Mouse (Mus musculus) ES-E14 (cell line): Measurements from ENCODE around the gene Scel. TPM values are rescaled to one million over a fixed set of nuclear protein-coding genes. Genes with fewer than 3 reads are reported as not detected.

Experiments used
- DNase-seq: peaks from one replicate; pipeline ENCODE4 v3.0.0-alpha.2; 2013; ENCODE audit warnings: low read depth, low spot score
- H3K27ac ChIP-seq: 2 replicates; pipeline ENCODE4 v1.5.1; 2012; ENCODE audit warnings: low read depth, mild to moderate bottlenecking, low read length, moderate library complexity, mixed read lengths; ENCODE audit not compliant: poor library complexity, insufficient read depth, severe bottlenecking
- H3K36me3 ChIP-seq: 2 replicates; pipeline ENCODE4 v1.6.1; 2012; ENCODE audit warnings: mild to moderate bottlenecking, low read length, moderate library complexity, mixed read lengths; ENCODE audit not compliant: control insufficient read depth, poor library complexity, insufficient read depth, severe bottlenecking
- H3K4me1 ChIP-seq, 2 experiments: fragments of 150-350 bp in 1 of 2; sonication (generic) in 1 of 2; 2 replicates each; pipeline ENCODE4 v1.6.1; 2012; ENCODE audit warnings: low read length in 2 of 2, mild to moderate bottlenecking in 1 of 2, mixed read lengths in 1 of 2; ENCODE audit not compliant: control insufficient read depth in 2 of 2, insufficient read depth in 2 of 2, poor library complexity in 1 of 2
- H3K4me3 ChIP-seq, 2 experiments: fragments of 150-350 bp in 1 of 2; sonication (generic) in 1 of 2; 2 replicates each; pipeline ENCODE4 v1.5.1; 2012; ENCODE audit warnings: low read length in 2 of 2, low read depth in 1 of 2, mild to moderate bottlenecking in 1 of 2, mixed read lengths in 1 of 2; ENCODE audit not compliant: insufficient read depth in 1 of 2, poor library complexity in 1 of 2, severe bottlenecking in 1 of 2
- H3K9ac ChIP-seq: 2 replicates; pipeline ENCODE4 v1.6.1; 2012; ENCODE audit warnings: low read depth, mild to moderate bottlenecking, low read length, mixed read lengths; ENCODE audit not compliant: poor library complexity, insufficient read depth, severe bottlenecking
- H3K9me3 ChIP-seq: fragments of 150-350 bp; sonication (generic); 2 replicates; pipeline ENCODE4 v1.6.1; 2012; ENCODE audit warnings: low read depth, mild to moderate bottlenecking, low read length; ENCODE audit not compliant: control insufficient read depth, insufficient read depth
- CHD2 ChIP-seq: IDR thresholded peaks from 2 replicates; pipeline ENCODE4 v1.6.1; 2014; ENCODE audit warnings: mild to moderate bottlenecking, low read depth, low read length, inconsistent platforms
- HCFC1 ChIP-seq: IDR thresholded peaks from 2 replicates; pipeline ENCODE4 v1.6.1; 2012; ENCODE audit warnings: low read length, inconsistent platforms, borderline replicate concordance; ENCODE audit not compliant: insufficient read depth
- MAFK ChIP-seq: IDR thresholded peaks from 2 replicates; pipeline ENCODE4 v1.6.1; 2014; ENCODE audit warnings: mild to moderate bottlenecking, low read depth, low read length, inconsistent platforms; ENCODE audit not compliant: insufficient read depth
- ZC3H11A ChIP-seq: IDR thresholded peaks from 2 replicates; pipeline ENCODE4 v1.6.1; 2012; ENCODE audit warnings: low read depth, mild to moderate bottlenecking, inconsistent platforms, low read length, borderline replicate concordance
- ZNF384 ChIP-seq: IDR thresholded peaks from 2 replicates; pipeline ENCODE4 v1.6.1; 2012; ENCODE audit warnings: low read depth, low read length, inconsistent platforms
- in situ Hi-C, 2 experiments: fragments of 600-800 bp; cut with MboI; formaldehyde crosslinking; loops; one replicate each; pipeline ENCODE4 v1.15.1; 2025; ENCODE audit warnings: low sequenced_read_pairs in 2 of 2, inconsistent platforms in 1 of 2; ENCODE audit not compliant: unreplicated experiment in 2 of 2
- total RNA-seq: library from RNA; depleted of rRNA; stranded (reverse); fragments of 300-350 nt; gene quantifications from 2 replicates; pipeline ENCODE4 v1.2.3, GENCODE M21; 2012

Scel gene
- total RNA-seq, 1 experiment, result 0.49 TPM

- no peak overlapping the region for H3K4me3 ChIP-seq
- H3K9ac ChIP-seq, result no peak overlapping the region
- H3K36me3 ChIP-seq, result no peaks in the 10 kb centered on the region
- H3K4me1 ChIP-seq, result no peaks in the 10 kb centered on the region
- in situ Hi-C loops, result no loop called here
- TF ChIP-seq MAFK, result no peak
- TF ChIP-seq CHD2, result no peak
- TF ChIP-seq ZC3H11A, result no peak
- no peak for TF ChIP-seq ZNF384
- no peak for TF ChIP-seq HCFC1
- no peaks in the 10 kb centered on the region for H3K9me3 ChIP-seq
- DNase-seq, result no peak
- H3K27ac ChIP-seq, result no peak overlapping the region
Observed at GRCm38 (mm10) chr14:103488659-103489058, 24.5 kb upstream of the Scel start.

- TF ChIP-seq HCFC1 (no peak), ZNF384 (no peak)
- Histone ChIP-seq H3K9ac (no peak overlapping the region), H3K9me3 (no peaks in the 10 kb centered on the region), H3K4me1 (no peaks in the 10 kb centered on the region), H3K4me3 (no peak overlapping the region), H3K36me3 (no peaks in the 10 kb centered on the region), H3K27ac (no peak overlapping the region)
- in situ Hi-C loops, result no loop called here
- DNase-seq, result no peak
Observed at GRCm38 (mm10) chr14:103498199-103498598, 14.9 kb upstream of the Scel start.

- no peak for TF ChIP-seq ZNF384
- no peak for TF ChIP-seq MAFK
- no peak for TF ChIP-seq ZC3H11A
- DNase-seq, result no peak
- in situ Hi-C loops, result no loop called here
- Histone ChIP-seq H3K9me3 (no peaks in the 10 kb centered on the region), H3K4me1 (no peaks in the 10 kb centered on the region), H3K9ac (no peak overlapping the region), H3K36me3 (no peaks in the 10 kb centered on the region), H3K4me3 (no peak overlapping the region), H3K27ac (no peak overlapping the region)
Observed at GRCm38 (mm10) chr14:103498613-103499012, 14.5 kb upstream of the Scel start.

GRCm38 (mm10) chr14:103499060-103499459, 14.1 kb upstream of the Scel start:
- no peak for TF ChIP-seq ZC3H11A
- TF ChIP-seq MAFK, result no peak
- TF ChIP-seq HCFC1, result no peak
- no peak for TF ChIP-seq CHD2
- no peak for TF ChIP-seq ZNF384
- no peak for DNase-seq
- Histone ChIP-seq H3K9me3 (no peaks in the 10 kb centered on the region), H3K4me3 (no peak overlapping the region), H3K9ac (no peak overlapping the region), H3K4me1 (no peaks in the 10 kb centered on the region), H3K27ac (no peak overlapping the region), H3K36me3 (no peaks in the 10 kb centered on the region)
- in situ Hi-C loops, result no loop called here

- H3K9ac ChIP-seq, result no peak overlapping the region
- H3K36me3 ChIP-seq, result no peaks in the 10 kb centered on the region
- no peak overlapping the region for H3K4me3 ChIP-seq
- DNase-seq, result no peak
- TF ChIP-seq ZC3H11A (no peak), CHD2 (no peak), ZNF384 (no peak), MAFK (no peak), HCFC1 (no peak)
- H3K9me3 ChIP-seq, result no peaks in the 10 kb centered on the region
- no peaks in the 10 kb centered on the region; a peak in 1 of 4 replicates for H3K4me1 ChIP-seq
- in situ Hi-C loops, result no loop called here
- H3K27ac ChIP-seq, result no peak overlapping the region
Observed at GRCm38 (mm10) chr14:103500309-103500708, 12.8 kb upstream of the Scel start.
